Mouse (Mus musculus) lung, postnatal 0 days (tissue): ENCODE data around the gene Plxdc1.

ENCODE experiments used
- CTCF ChIP-seq: IDR thresholded peaks from 2 replicates; pipeline ENCODE4 v1.5.1; 2016; ENCODE audit warnings: antibody characterized with exemption, mild to moderate bottlenecking
- EP300 ChIP-seq: IDR thresholded peaks from 2 replicates; pipeline ENCODE4 v1.6.1; 2016; ENCODE audit warnings: antibody characterized with exemption, mild to moderate bottlenecking, control low read depth

DNA sequence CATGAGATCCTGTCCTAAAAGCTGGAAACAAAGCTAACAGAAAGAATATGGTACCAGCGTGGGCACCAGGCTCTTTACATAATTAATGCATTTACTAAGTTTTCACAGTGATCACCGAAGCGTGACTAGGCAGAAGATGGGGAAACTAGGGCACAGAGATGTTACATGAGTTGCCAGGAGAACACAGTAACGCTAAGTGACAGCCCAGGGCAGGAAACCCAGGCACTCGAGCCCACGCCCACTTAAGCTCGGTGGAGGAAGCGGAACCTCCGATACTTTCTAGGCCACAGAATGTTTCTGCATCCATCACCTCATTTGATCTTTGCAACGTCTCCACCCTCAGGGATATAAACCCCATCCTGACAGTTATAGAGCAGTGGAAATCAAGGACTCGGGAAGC is 21.8 kb upstream of the Plxdc1 start:
- TF ChIP-seq CTCF (no peak), EP300 (no peak)
